Mouse (Mus musculus) adrenal gland (tissue): ENCODE results near the gene Epha3.

ENCODE experiments used
- intact Hi-C: fragments of 180-260 bp; cut with DNase I; formaldehyde crosslinking; loops from one replicate; pipeline ENCODE4 v1.15.1; 2025
- long read RNA-seq, 2 experiments: library from polyadenylated mRNA; unstranded; transcript quantifications; one replicate each; pipeline ENCODE4 v2.0.0; 2020; ENCODE audit warnings: borderline replicate concordance in 1 of 2; ENCODE audit not compliant: insufficient replicate concordance in 1 of 2

Gene Epha3
- long read RNA-seq, experiment 1, partial matches to known transcripts: 0 of 1 reads
- long read RNA-seq, experiment 1, other reads (novel, unspliced or antisense): 1 of 1 reads
- long read RNA-seq, experiment 2, partial matches to known transcripts: 0 of 1 reads
- long read RNA-seq, experiment 2, other reads (novel, unspliced or antisense): 0 of 1 reads

DNA sequence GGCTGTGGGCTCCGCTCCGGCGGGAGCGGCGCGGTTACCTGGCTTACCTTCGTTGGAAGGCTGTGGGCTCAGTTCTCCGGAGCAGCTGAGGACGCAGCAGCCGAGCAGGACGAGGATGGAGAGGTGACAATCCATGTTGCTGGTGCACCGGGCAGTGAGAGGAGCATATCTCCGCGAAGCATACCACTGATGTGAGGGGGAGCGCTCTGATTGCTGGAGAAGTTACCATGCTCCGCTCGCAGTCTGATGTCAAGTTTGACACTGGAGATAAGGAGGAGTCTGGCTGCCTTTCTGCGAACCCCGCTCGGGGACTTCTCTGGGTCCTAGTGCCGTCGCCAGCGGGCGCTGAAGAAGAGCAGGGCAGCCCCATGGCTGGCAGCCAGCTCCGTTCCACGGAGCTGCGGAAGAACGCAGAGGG lies at the start of gene Epha3:
Gene Epha3, minus strand, starts transcription at position 263 of the 418 bp plus-strand sequence.
- intact Hi-C loops: loop anchor here (10.0 kb wide), 1 partner anchor 919 kb away; no protein-coding TSS in a partner anchor

DNA sequence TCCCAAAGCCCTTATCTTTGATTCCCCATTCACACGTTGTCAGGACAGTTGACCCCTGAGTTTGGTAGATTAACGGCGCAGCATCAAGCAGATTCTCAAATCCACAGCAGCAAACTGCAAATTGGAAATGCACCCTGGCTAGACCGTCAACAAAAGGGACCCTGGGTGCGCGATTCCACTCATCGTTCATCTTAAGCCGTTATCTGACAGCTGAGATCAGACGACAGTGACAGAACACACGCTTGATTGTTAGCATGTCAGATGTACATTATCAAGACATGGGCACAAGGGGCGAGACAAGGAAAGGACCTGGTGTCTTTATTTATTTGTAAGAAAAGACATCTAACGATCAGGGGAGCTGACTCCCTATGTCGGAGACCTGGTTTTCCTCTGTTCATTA lies 39.5 kb upstream of the Epha3 start:
- intact Hi-C loops: no loop called here

DNA sequence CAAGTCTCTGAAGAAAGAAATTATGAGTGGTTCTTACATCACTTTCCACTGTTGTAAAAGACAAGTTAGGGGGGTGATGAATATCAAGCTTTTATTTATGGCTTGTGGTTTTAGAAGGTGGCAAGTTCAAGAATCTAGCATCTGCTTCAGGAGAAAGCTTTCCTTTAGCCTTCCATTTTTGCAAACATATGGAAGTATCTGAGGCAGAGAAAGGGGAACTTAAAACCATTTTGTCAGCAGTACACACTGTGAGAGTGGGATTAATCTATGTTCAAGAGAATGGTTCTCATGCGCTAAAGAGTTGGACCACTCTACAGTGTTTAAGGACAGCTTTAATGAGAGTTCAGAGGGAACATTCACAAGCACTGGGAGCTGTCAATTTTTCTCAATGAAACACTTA lies 17.2 kb upstream of the Epha3 start:
- intact Hi-C loops: no loop called here

DNA sequence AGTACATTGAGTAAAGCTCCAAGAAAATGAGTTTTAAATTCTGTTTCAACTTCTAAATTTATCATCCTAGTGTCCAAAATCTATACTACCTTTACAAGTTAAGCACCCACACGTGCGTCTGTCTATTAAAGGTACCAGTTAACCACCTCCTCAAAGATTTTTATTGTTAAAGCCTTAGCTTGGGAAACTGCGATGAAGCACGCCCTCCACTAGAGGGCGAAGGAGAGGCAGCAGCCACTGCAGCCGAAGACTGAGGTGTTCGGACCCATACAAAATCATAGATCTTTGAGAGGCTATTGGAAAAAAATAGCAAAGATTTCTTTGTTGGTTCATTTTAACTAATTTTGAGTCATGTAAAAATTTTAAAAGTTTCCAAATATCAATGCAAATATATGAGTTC lies 8.3 kb upstream of the Epha3 start:
- intact Hi-C loops: loop anchor here (5.0 kb wide), 1 partner anchor 850 kb away; no protein-coding TSS in a partner anchor

DNA sequence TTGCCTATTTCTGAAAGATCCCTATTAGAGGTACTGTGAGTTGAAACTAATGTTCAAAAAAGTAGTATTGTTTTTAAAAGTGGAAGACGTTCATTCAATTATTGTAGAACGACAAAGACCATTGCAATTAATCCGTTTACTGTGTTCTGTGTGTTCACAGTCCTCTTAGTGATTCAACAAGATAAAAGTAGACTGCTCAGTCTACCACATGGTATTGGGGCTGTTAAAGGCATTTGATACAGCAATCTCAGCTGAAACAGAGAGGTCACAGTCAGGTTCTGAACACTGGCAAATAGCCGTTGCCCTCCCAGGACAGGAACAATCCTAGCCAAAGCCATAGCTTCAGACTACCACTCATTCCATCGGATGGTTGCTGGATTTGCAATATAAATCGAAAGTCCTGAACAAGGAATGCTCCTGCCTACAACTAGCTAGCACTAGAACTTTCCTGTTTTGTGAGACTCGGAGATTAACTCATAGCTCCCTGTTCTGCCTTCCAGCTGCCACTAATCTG lies 545 bp upstream of the Epha3 start:
- intact Hi-C loops: loop anchor here (10.0 kb wide), 1 partner anchor 920 kb away; no protein-coding TSS in a partner anchor

DNA sequence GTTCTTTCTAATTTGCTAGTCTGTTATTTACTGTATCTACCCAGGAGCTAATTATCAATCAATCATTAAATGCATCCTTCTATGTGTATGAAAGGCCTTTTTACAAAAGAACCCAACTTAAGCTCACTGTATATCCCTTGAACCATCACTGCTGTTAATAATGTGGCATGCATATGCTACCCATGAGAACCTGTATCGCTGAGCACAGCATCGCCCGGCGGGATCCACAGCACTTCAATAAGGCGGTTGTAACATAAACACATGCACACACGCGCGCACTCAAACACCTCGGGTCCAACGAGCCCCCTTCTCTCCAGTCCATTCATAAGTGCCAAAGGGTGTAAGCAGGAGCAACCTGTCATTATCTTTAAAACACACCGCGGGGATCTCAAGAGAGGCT lies 794 bp downstream of the Epha3 start:
- intact Hi-C loops: loop anchor here (10.0 kb wide), 1 partner anchor 918 kb away; no protein-coding TSS in a partner anchor

DNA sequence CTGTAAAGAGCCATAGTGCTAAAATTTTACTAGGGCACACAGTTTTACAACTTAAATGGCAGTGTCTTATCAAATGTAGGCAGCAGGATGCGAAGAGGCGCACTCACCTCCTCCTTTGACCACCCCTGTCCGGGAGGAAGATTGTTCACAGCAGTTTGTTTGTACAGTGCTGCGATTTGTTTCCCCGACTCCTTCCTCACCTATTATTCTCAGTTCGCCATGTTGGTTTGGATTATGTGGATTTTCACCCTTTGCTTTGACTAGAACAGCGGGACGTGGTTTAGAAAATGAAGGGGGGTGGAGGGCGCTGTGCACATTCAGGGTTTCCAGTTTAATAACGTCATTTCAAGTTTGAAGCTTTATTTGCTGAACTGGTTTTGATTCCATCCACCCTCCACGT lies 6.4 kb downstream of the Epha3 start:
- intact Hi-C loops: loop anchor here (5.0 kb wide), 1 partner anchor 890 kb away; no protein-coding TSS in a partner anchor

DNA sequence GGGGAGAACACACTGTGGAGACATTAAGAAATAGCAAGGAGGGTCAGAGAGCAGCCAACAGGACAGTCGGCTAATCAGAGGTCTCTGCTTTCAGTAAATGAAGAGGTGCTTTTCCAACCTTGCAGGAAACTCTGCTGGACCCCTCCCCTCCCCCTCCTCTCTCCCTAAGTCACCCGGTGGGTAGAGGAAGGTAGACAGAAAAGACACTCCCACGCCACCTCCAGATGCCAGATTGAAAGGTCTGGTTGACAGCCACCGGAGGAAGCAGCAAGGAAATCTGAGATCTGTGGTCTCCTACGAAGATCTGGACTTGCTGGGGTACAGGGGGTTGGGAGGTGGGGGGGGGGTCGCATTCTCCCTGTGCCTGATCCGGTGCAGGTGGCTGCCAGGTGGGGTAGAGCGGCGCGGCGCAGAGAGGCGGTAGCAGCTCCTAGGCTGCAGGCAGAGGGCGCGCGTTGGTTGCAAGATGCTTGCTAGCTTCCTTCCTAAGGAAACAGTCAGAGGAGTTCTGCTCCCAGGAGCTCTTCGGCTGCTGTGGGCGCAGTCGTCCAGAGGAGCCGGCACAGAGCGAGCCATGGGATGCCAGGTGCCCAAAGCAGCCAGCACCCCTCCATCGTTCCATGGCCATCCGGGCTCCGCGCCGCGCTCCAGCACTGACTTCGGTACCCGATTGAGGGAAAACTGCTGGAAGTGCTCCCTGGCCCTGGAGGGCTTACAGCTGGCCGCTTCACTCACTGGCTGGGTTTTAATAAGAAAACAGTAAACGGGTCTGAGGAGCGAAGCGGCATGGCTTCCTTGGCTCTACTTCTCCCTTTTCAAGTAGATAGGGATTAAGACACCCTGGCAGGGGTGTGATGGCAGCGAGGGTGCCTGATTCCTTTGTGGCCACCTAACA lies 7.1 kb downstream of the Epha3 start:
- intact Hi-C loops: loop anchor here (5.0 kb wide), 1 partner anchor 890 kb away; no protein-coding TSS in a partner anchor

DNA sequence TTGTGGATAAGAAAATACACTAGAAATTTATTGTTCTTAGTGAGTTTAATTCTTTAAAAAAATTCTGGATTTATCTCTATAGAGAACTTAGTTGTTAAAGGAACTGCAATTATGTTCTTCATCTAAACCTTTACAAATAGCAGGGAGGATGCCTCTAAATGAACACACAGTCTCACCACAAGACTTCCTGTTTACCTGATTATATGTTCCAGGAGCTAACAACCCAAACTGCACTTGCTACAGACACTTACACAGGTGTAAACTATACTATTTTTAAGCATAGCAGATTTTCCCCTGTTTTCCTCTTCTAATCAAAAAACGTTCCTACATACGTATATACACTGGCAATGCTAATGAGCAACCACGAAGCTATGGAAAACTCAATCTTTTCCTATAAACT lies 13.7 kb downstream of the Epha3 start:
- intact Hi-C loops: no loop called here

DNA sequence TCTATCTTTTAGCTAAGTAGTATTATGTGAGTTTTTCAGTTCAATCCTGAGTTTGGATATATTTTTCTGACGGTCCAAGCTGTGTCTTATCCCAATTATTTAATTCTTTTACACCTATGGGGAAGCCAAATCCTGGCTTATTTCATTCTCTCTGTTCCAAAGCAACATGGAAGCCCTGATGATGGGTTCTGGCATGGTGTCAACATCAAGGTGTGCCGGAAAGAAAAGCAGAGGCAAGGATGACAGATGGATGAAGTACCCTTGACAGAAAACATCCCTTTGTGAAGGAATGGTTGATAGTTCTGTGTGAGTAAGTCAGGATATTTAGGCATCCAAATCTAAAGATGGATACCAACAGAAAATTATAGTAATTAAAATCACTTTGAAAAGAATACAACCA lies 21.1 kb downstream of the Epha3 start:
- intact Hi-C loops: no loop called here

DNA sequence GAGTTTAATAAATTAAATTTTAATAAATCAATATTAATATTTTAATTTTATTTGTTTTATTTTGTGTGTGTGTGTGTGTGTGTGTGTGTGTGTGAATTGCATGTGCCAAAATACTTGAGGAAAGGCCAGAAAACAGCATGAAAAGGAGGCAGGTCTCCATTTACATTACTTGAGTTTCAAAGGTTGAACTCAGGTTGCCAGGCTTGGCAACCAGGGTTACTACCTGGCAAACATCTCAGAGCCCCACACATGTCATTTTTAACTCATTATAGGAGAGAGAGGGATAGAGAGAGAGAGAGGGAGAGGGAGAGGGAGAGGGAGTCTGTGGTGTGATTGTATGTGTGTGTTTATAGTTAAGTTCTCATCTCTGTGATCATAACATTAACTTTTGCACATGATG lies 26.5 kb downstream of the Epha3 start:
- intact Hi-C loops: no loop called here

DNA sequence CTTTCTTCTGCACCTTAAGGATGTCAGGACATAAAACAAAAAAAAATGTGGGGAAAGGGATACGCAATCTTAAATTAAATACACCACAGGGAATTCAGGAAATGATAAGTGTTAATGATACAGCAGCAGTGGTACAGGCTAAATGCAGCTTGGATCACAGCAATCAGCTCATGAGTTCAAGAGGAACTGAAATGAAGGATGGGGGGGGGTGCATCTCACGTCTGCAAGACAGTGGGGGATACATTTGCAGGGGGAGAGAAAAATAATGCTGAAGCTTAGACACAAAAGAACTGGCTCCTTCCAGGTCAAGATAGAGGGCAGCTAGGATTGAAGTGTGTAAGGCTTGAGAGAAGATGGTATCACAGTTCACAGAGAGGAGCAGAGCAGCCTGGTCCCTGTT lies 42.8 kb downstream of the Epha3 start:
- intact Hi-C loops: no loop called here

DNA sequence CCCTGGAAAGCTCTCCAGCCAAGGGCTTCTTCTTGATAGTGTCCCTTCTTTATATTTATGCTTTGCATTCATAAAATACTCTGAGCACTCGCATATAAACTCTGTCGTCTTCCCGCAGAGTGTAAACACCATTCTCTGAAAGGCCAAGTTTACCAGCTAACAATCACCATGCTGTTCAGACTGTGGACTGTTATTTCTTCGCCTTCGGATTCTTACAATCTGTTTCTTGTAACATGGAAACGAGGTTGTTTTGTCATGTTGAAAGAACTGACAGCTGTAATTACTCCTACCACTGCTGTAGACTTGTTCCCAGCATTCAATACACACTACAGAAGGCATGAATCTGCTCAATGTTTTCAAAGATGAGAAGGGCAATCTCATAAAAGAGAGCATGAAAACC lies 46.4 kb downstream of the Epha3 start:
- intact Hi-C loops: no loop called here

DNA sequence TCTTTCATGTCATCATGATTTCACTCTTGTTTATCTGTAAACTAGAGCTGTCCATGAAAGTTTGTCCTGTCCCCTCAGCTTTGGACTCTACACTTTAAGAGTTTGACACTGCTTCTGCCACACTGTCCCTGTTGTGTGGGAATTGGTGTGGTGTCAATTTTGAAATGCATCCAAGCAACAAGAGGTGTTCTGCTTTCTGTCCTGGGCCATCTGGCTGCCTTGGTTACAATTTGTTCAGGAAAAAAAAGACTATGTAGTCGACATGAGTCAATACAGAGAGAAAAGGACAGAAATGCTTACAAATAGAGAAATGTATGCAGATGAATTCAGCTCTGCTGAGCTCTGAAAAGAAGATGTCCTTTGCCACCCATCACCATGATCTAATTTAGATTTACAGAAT lies 47.3 kb downstream of the Epha3 start:
- intact Hi-C loops: no loop called here

DNA sequence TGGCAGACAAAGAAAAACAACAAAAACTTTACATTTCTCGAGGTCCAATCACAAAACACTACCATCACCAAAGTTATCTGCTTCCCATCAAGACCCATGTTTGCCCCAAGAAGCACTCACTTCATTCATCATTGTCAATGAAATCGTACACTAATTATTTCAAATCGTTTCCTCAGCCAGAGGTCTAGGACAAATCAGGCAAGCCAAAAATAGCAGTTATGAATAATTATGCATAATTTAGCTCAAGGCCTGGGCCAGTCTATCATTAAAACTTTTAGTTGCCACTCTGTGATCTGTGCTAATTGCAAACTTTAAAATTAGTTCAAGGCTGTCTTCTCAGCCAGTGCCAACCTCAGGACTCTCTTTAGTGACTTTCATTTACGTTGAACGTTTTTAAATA lies 54.1 kb downstream of the Epha3 start:
- intact Hi-C loops: no loop called here

DNA sequence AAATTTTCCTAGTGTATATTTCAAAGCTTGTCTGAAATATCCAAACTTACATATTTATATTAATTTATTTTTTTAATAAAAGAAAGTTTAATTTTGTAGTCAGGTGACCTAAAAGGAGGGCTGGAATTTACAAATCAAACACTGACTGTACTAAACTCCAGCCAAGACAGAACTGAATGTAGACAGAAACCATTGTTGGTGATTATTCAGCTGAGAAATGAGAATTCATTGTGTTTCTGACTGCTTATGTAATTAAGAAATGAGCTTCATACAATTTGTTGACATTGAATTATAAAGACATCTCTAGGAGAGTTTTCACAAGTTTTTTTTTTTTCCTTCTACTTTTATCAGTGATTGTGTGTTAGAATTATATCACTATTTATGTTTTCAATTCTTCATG lies 55.0 kb downstream of the Epha3 start:
- intact Hi-C loops: no loop called here

DNA sequence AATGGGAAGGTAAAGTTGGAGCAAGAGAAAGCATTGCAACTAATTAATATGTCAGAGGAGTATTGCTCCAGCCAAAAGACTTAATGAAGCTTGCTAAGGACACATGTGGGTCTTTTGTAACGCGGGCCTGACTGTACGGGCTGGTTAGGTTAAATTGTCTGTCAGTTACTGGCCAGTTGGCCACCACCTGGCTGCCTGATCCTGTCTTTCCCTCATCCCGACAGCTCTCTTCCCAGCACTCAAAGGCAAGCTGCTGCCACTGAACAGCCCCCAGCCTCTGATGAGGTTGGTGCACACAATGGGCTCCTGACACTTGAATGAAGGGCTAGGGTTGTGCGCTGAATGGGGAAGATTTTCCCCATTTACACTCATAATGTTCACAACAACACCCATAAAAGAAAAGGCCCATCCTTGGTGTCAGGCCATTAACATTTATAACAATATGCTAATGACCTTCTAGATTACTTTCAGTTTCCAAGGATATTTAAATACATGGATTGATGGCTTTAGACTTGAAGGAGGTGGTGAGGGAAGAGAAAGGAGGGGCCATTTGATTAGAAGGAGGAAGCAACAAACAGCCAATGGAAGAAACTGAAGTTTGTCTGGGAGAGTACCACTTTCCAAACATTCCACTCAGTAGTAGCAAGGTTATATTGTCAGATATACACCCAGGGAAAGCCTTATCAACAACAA lies 57.4 kb downstream of the Epha3 start:
- intact Hi-C loops: no loop called here

DNA sequence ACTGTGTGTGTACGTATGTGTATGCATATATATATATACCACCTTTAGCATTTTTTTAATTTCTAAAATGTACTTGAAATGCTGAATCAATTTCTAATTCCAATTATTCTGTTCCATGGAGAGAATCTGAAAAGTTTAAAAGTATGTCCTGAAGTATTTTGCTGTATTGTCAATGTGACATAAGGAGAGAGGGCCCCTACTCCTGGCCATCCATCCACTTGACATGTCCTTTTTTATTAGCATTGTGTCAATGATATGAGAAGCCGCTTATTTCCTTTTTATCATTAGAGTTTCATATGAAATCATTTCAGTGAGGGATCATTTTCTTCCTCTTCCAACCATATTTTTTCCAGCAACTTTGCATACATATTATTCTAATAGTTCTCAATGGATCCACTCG lies 58.0 kb downstream of the Epha3 start:
- intact Hi-C loops: no loop called here

DNA sequence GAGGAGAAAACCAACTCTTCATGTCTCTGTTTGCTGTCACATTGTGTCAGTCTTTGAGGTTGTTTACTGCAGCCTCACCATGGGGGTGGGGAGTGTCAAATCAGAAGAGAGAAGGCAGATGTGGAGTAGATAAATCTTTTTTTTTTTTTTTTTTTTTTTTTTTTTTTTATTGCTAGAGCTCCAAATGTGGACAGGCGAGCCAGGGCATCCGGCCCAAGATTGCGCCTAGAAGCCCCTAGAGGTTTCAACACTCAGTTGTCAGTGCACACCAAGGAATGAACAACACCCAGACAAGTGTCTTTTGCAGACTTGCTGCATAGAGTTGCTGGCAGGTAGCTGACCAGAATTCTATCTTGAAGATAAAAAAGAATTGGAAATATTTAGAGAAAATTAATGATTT lies 62.5 kb downstream of the Epha3 start:
- intact Hi-C loops: no loop called here

DNA sequence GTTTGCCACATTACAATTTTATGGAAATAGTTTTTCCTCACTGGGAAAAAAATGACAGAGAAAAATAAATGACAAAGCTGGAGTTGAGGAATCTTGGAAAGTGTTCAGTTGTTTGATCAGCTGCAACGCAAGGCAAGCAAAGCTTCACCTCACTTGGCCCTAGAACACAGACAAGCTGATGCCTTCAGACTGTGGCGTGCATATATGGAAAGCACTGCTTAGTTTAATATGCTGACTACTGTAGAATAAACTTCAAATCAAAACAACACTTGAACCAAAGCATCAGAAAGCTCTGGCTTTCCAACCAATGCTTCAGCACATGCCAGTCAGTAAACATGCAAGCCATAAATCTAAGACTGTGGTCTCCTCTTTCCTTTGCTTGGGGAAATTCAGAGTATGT lies 65.6 kb downstream of the Epha3 start:
- intact Hi-C loops: no loop called here

DNA sequence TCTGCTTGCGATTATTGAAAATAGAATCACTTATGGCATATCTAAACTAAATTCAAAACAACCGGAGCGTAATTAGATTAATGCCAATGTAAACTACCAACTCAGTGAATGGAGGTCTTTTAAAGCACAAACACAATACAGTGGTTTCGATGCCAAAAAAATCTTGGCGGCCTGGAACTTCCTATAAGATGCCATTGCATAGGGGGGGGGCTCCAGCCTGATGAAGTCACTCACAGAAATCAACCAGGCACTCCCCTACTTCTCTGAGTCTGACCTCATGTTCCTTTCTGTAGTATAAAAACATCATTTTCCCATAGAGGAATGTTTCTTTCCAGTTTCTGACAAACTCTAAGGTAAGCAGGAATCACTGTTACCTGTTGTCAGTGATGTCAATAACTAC lies 69.7 kb downstream of the Epha3 start:
- intact Hi-C loops: no loop called here

DNA sequence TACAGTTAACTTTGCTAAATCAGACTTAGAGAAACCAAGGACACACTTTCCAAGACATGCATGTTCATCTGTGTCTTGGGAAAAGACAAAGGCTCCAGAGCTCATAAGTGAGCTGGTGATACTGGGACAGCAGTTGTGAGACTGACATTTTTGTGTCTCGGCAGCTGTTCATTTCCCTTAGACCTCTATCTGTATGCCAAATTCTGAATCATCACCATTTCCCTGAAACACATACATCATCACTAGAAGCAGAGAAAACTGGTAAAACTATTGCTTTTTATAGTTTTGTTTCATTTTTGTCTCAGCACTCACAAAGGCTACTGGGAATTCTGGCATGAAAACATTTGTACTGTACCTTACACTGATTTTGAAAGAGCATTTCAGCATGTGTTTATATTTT lies 70.2 kb downstream of the Epha3 start:
- intact Hi-C loops: no loop called here
